Mouse (Mus musculus) forebrain, postnatal 0 days (tissue): ENCODE measurements around the gene Gabarap. TPM values are rescaled to one million over a fixed set of nuclear protein-coding genes. Genes with fewer than 3 reads are reported as not detected.
"Not testable (repeated sequence)": the region's sequence is repeated elsewhere in the genome, so short reads cannot be mapped to it uniquely, and the experiment has no call there.

ENCODE experiments used
- ATAC-seq: fragments of 200-750 bp; cut with Nextera tagmentation; 2 replicates; pipeline ENCODE4 v1.8.0; 2017; ENCODE audit warnings: mild to moderate bottlenecking, moderate library complexity
- DNase-seq: peaks from one replicate; pipeline ENCODE4 v3.0.0-alpha.2; 2015
- H3K27ac ChIP-seq: fragments of 300-500 bp; sonication (generic); 2 replicates; pipeline ENCODE4 v1.5.1; 2014; ENCODE audit warnings: low read depth, mild to moderate bottlenecking, antibody characterized with exemption, low read length, moderate library complexity, mixed read lengths
- H3K27me3 ChIP-seq: fragments of 300-500 bp; sonication (generic); 2 replicates; pipeline ENCODE4 v1.6.1; 2014; ENCODE audit warnings: mild to moderate bottlenecking, low read length, mixed read lengths; ENCODE audit not compliant: insufficient read depth
- H3K36me3 ChIP-seq: fragments of 300-500 bp; sonication (generic); 2 replicates; pipeline ENCODE4 v1.6.1; 2014; ENCODE audit warnings: mild to moderate bottlenecking, moderate library complexity; ENCODE audit not compliant: insufficient read depth
- H3K4me1 ChIP-seq: fragments of 300-500 bp; sonication (generic); 2 replicates; pipeline ENCODE4 v1.6.1; 2014; ENCODE audit warnings: antibody characterized with exemption; ENCODE audit not compliant: insufficient read depth
- H3K4me2 ChIP-seq: fragments of 300-500 bp; sonication (generic); 2 replicates; pipeline ENCODE4 v1.6.1; 2014; ENCODE audit warnings: low read depth, mild to moderate bottlenecking, moderate library complexity
- H3K4me3 ChIP-seq: fragments of 300-500 bp; sonication (generic); 2 replicates; pipeline ENCODE4 v1.5.1; 2014; ENCODE audit warnings: low read depth, low read length, mixed read lengths
- H3K9ac ChIP-seq: fragments of 300-500 bp; sonication (generic); 2 replicates; pipeline ENCODE4 v1.6.1; 2014; ENCODE audit warnings: mild to moderate bottlenecking
- H3K9me3 ChIP-seq: fragments of 300-500 bp; sonication (generic); 2 replicates; pipeline ENCODE4 v1.6.1; 2016; ENCODE audit warnings: low read length
- CTCF ChIP-seq: sonication (generic); IDR thresholded peaks from 2 replicates; pipeline ENCODE4 v1.5.1; 2016; ENCODE audit warnings: antibody characterized with exemption, control low read depth, low read depth
- WGBS: fragments of 180-500 bp; shearing (Covaris S2); extraction: QIAGEN DNeasy Blood & Tissue Kit; methylation state at CpG from one replicate; pipeline ENCODE4 v1.1.7; 2014; 5-methylcytosine and 5-hydroxymethylcytosine counted together
- polyA plus RNA-seq: library from polyadenylated mRNA; unstranded; fragments of >200 nt; fragmentation: Nextera tagmentation; extraction: Ambion mirVana; gene quantifications from 2 replicates; pipeline ENCODE4 v1.2.1, GENCODE M21; 2015
- total RNA-seq: library from RNA; depleted of rRNA; stranded (reverse); fragments of >200 nt; gene quantifications from 2 replicates; pipeline ENCODE4 v1.2.3, GENCODE M21; 2014

Gene Gabarap
- total and polyA plus RNA-seq, 2 experiments from 2014 or later, result 246 to 574 TPM

DNA sequence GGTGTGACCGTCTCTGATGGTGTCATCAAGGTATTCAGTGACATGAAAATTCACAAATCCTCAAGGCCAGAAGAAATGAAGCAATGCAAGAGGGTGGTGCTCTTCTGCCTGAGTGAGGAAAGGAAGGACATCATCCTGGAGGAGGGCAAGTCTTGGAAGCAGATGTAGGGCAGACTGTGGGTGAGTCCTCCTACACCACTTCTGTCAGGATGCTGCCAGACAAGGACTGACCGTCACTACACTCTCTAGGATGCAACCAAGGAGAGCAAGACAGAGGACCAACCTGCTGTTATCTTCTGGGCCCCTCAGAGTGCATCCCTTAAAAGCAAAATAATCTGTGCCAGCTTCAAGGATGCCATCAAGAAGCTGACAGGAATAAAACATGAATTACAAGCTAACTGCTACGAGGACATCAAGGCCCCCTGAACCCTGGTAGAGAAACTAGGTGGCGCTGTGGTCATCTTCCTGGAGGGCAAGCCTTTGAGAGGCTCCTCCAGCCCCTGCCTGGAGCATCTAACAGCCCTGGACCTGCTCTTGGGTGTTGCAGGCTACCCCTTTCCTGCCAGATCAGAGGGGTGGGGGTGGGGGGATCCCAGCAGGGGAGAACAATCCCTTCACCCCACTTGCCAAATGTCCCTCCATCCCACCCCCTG, 40.0 kb upstream of the Gabarap start:
- ATAC-seq (no peak), DNase-seq (no peak)
- Histone ChIP-seq H3K36me3 (no peaks in the 10 kb centered on the region), H3K27ac (no peak overlapping the region), H3K9ac (no peak overlapping the region), H3K4me1 (no peaks in the 10 kb centered on the region), H3K27me3 (no peaks in the 10 kb centered on the region), H3K4me3 (no peak overlapping the region), H3K4me2 (no peak overlapping the region), H3K9me3 (no peaks in the 10 kb centered on the region)
- no peak for TF ChIP-seq CTCF
- WGBS, result 42% methylated on average over 4 of the region's 4 CpGs

- Histone ChIP-seq H3K4me2 (no peak overlapping the region), H3K9ac (no peak overlapping the region), H3K4me3 (no peak overlapping the region), H3K27me3 (no peaks in the 10 kb centered on the region), H3K9me3 (no peaks in the 10 kb centered on the region), H3K36me3 (no peaks in the 10 kb centered on the region), H3K4me1 (no peaks in the 10 kb centered on the region), H3K27ac (no peak overlapping the region)
- ATAC-seq (no peak), DNase-seq (no peak)
- TF ChIP-seq CTCF, result no peak
- WGBS, result 31% methylated on average over 1 of the region's 1 CpGs
These were observed 38.7 kb upstream of the Gabarap start for GRCm38 (mm10) chr11:69952274-69952673.

- no peak for TF ChIP-seq CTCF
- 66% methylated on average over 11 of the region's 11 CpGs for WGBS
- Histone ChIP-seq H3K27me3 (no peaks in the 10 kb centered on the region), H3K9ac (no peak overlapping the region), H3K4me1 (no peaks in the 10 kb centered on the region), H3K4me2 (no peak overlapping the region), H3K36me3 (no peaks in the 10 kb centered on the region), H3K4me3 (no peak overlapping the region), H3K9me3 (no peaks in the 10 kb centered on the region), H3K27ac (no peak overlapping the region)
- no peak for DNase-seq
- ATAC-seq, result no peak
These were observed 37.6 kb upstream of the Gabarap start for GRCm38 (mm10) chr11:69953267-69953915.

DNA sequence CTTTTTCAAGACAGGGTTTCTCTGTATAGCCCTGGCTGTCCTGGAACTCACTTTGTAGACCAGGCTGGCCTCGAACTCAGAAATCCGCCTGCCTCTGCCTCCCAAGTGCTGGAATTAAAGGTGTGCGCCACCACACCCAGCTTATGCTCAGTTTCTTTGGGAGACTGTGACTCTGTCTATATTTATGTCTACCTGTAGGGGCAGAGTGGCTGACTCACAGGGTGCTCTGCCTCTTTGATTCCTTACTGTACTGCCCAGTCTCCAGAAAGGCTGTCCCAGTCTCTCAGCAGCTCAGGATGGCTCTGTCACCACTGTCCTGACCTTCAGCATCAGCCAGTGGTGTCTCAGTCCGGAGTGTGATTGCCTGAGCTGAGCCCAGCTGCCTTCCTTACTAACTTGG, 35.3 kb upstream of the Gabarap start:
- H3K4me2 ChIP-seq, H3K4me1 ChIP-seq, H3K9ac ChIP-seq, H3K36me3 ChIP-seq, H3K27ac ChIP-seq, H3K4me3 ChIP-seq, H3K27me3 ChIP-seq, H3K9me3 ChIP-seq, DNase-seq, ATAC-seq: not testable (repeated sequence)
- WGBS, result 60% methylated on average over 4 of the region's 4 CpGs

- WGBS, result 65% methylated on average over 1 of the region's 1 CpGs
- 0 out of 2 replicates have a peak, but pooled peaks cover 7% of the 10 kb centered on the region for H3K27me3 ChIP-seq
- H3K4me2 ChIP-seq, result no peak overlapping the region
- no peak overlapping the region for H3K9ac ChIP-seq
- no peak for DNase-seq
- no peak for TF ChIP-seq CTCF
- no peaks in the 10 kb centered on the region for H3K4me1 ChIP-seq
- ATAC-seq, result no peak
- H3K27ac ChIP-seq, result no peak overlapping the region
- no peaks in the 10 kb centered on the region for H3K36me3 ChIP-seq
- H3K9me3 ChIP-seq, result no peaks in the 10 kb centered on the region
- H3K4me3 ChIP-seq, result no peak overlapping the region
These were observed 34.7 kb upstream of the Gabarap start for GRCm38 (mm10) chr11:69956218-69956617.

- Histone ChIP-seq H3K4me3 (no peak overlapping the region), H3K9ac (no peak overlapping the region), H3K9me3 (no peaks in the 10 kb centered on the region), H3K27me3 (peaks cover 30% of the 10 kb centered on the region), H3K4me2 (no peak overlapping the region), H3K27ac (no peak overlapping the region), H3K36me3 (no peaks in the 10 kb centered on the region), H3K4me1 (no peaks in the 10 kb centered on the region)
- TF ChIP-seq CTCF, result peak; percentile 34; the same call in 1 of the 2 replicates
- WGBS, result 27% methylated on average over 5 of the region's 5 CpGs
- DNase-seq (no peak), ATAC-seq (no peak)
These were observed 30.3 kb upstream of the Gabarap start for GRCm38 (mm10) chr11:69960616-69961015.

GRCm38 (mm10) chr11:69961841-69962240, 29.1 kb upstream of the Gabarap start:
- H3K4me3 ChIP-seq, result no peak overlapping the region
- 0 out of 2 replicates have a peak, but pooled peaks cover 3% of the 10 kb centered on the region for H3K4me1 ChIP-seq
- WGBS, result 45% methylated on average over 5 of the region's 5 CpGs
- no peak for ATAC-seq
- H3K27me3 ChIP-seq, result peaks cover 42% of the 10 kb centered on the region
- H3K27ac ChIP-seq, result no peak overlapping the region
- TF ChIP-seq CTCF, result no peak
- no peak overlapping the region for H3K9ac ChIP-seq
- H3K36me3 ChIP-seq, result no peaks in the 10 kb centered on the region
- no peak overlapping the region for H3K4me2 ChIP-seq
- no peaks in the 10 kb centered on the region for H3K9me3 ChIP-seq
- no peak for DNase-seq
